9 mouse cellular contexts compared by ENCODE assay signal in genomic region chr16:4160246-4160897, GRCm38 (mm10). TPM values are rescaled to one million over a fixed set of nuclear protein-coding genes. Genes with fewer than 3 reads are reported as not detected.
DNase-seq lines count a peak whose midpoint lies in the region; ATAC-seq and TF ChIP-seq lines count a peak whose summit lies in the region.
"Had no signal": no experiment of that assay in that cellular context is flagged by ENCODE, and none has a peak within 500 bp of the region (broad histone marks: within the 10 kb centered on the region; RNA-seq: fewer than 3 reads in every experiment).

No protein-coding gene starts in this region.

- no peak overlapping the region for H3K4me2 ChIP-seq in hindbrain, embryonic 13.5 days
- H3K4me2 ChIP-seq in hindbrain, embryonic 11.5 days (replicated peaks; ENCODE audit: low read depth, low read length) = no peak overlapping the region
- no peak overlapping the region for H3K4me2 ChIP-seq in intestine, embryonic 16.5 days (ENCODE audit: low read depth, low read length)
- no peak overlapping the region for H3K4me2 ChIP-seq in midbrain, postnatal 0 days (ENCODE audit: low read depth, low read length, poor library complexity, severe bottlenecking)

- ATAC-seq in hindbrain, embryonic 13.5 days (ENCODE audit: low FRiP score) = no peak
- no peak for ATAC-seq in hindbrain, embryonic 11.5 days (ENCODE audit: low FRiP score)
- no peak for ATAC-seq in Patski
- peak; percentile 26; the same call in 1 of the 2 replicates for ATAC-seq in intestine, embryonic 16.5 days
- ATAC-seq in midbrain, postnatal 0 days (ENCODE audit: low FRiP score) = no peak

- peaks cover 29% of the 10 kb centered on the region for H3K4me1 ChIP-seq in hindbrain, embryonic 13.5 days (replicated peaks)
- H3K4me1 ChIP-seq in hindbrain, embryonic 11.5 days (replicated peaks; ENCODE audit: control insufficient read depth, insufficient read depth, low read length) = no peaks in the 10 kb centered on the region
- H3K4me1 ChIP-seq in intestine, embryonic 16.5 days (ENCODE audit: control insufficient read depth, insufficient read depth, low read length) = peaks cover 13% of the 10 kb centered on the region; the same call in 1 of the 2 replicates
- peaks cover 5% of the 10 kb centered on the region; the same call in 1 of the 2 replicates for H3K4me1 ChIP-seq in midbrain, postnatal 0 days (ENCODE audit: insufficient read depth, low read length)

- CTCF ChIA-PET in Patski (lab: Charles Lee) = interaction anchor here (1.2 to 1.5 kb wide), 3 partner anchors 12 to 31 kb away, joined by 3 to 4 read pairs (median 3); no protein-coding TSS in a partner anchor

- peak overlapping the region; percentile 31 for H3K27ac ChIP-seq in hindbrain, embryonic 13.5 days
- no peak overlapping the region for H3K27ac ChIP-seq in hindbrain, embryonic 11.5 days (ENCODE audit: low read depth, low read length)
- no peak overlapping the region for H3K27ac ChIP-seq in intestine, embryonic 16.5 days (ENCODE audit: low read length)
- no peak overlapping the region for H3K27ac ChIP-seq in midbrain, postnatal 0 days (ENCODE audit: low read depth, low read length)

- H3K4me3 ChIP-seq in hindbrain, embryonic 13.5 days = no peak overlapping the region
- no peak overlapping the region for H3K4me3 ChIP-seq in hindbrain, embryonic 11.5 days (ENCODE audit: low read depth, low read length)
- H3K4me3 ChIP-seq in intestine, embryonic 16.5 days (ENCODE audit: low read length) = no peak overlapping the region
- no peak overlapping the region for H3K4me3 ChIP-seq in midbrain, postnatal 0 days (ENCODE audit: low read depth, low read length)
- H3K4me3 ChIP-seq: myocyte had no signal

- H3K9ac ChIP-seq in hindbrain, embryonic 13.5 days = no peak overlapping the region
- no peak overlapping the region for H3K9ac ChIP-seq in hindbrain, embryonic 11.5 days (ENCODE audit: low read depth, low read length)
- H3K9ac ChIP-seq in intestine, embryonic 16.5 days (ENCODE audit: low read depth, low read length) = no peak overlapping the region
- no peak overlapping the region for H3K9ac ChIP-seq in midbrain, postnatal 0 days (replicated peaks; ENCODE audit: low read length, poor library complexity, severe bottlenecking)

- in situ Hi-C loops in Patski (cut with MboI; ENCODE audit: low pct_unique_long_range_greater_than_20kb) = no loop called here

- no peaks in the 10 kb centered on the region for H3K9me3 ChIP-seq in hindbrain, embryonic 13.5 days
- H3K9me3 ChIP-seq in hindbrain, embryonic 11.5 days (ENCODE audit: control insufficient read depth, low read length) = no peaks in the 10 kb centered on the region
- no peaks in the 10 kb centered on the region for H3K9me3 ChIP-seq in intestine, embryonic 16.5 days (ENCODE audit: control insufficient read depth, low read length)
- H3K9me3 ChIP-seq in midbrain, postnatal 0 days (ENCODE audit: low read length) = no peaks in the 10 kb centered on the region

- DNase-seq in hindbrain, embryonic 11.5 days (ENCODE audit: low spot score) = no peak
- DNase-seq in Patski (ENCODE audit: low read depth, low spot score) = peak; percentile 34
- peak; percentile 79 to 90 for DNase-seq in cerebellum, postnatal 14 days
- DNase-seq in midbrain, postnatal 0 days (ENCODE audit: low spot score) = peak; percentile 90
- DNase-seq in urinary bladder, adult 18-20 months (ENCODE audit: low spot score in 2 of 2) = no peak
- no peak for DNase-seq in urinary bladder, postnatal 4 days (ENCODE audit: low spot score in 2 of 2)

- H3K36me3 ChIP-seq in hindbrain, embryonic 13.5 days = no peaks in the 10 kb centered on the region
- H3K36me3 ChIP-seq in hindbrain, embryonic 11.5 days (ENCODE audit: control insufficient read depth, insufficient read depth, low read length) = no peaks in the 10 kb centered on the region
- no peaks in the 10 kb centered on the region for H3K36me3 ChIP-seq in intestine, embryonic 16.5 days (ENCODE audit: control insufficient read depth, insufficient read depth, low read length)
- no peaks in the 10 kb centered on the region for H3K36me3 ChIP-seq in midbrain, postnatal 0 days (ENCODE audit: insufficient read depth, low read length)

- H3K27me3 ChIP-seq in hindbrain, embryonic 13.5 days = no peaks in the 10 kb centered on the region
- no peaks in the 10 kb centered on the region for H3K27me3 ChIP-seq in hindbrain, embryonic 11.5 days (ENCODE audit: control insufficient read depth, insufficient read depth, low read length)
- H3K27me3 ChIP-seq in Patski = no peaks in the 10 kb centered on the region
- H3K27me3 ChIP-seq in intestine, embryonic 16.5 days (replicated peaks; ENCODE audit: control insufficient read depth, insufficient read depth, low read length) = no peaks in the 10 kb centered on the region
- H3K27me3 ChIP-seq in midbrain, postnatal 0 days (ENCODE audit: insufficient read depth, low read length) = no peaks in the 10 kb centered on the region

- no peak for TF ChIP-seq CTCF in Patski (IDR thresholded peaks at IDR 0.05)
- TF ChIP-seq CTCF in midbrain, postnatal 0 days (IDR thresholded peaks at IDR 0.05) = no peak

- WGBS in hindbrain, embryonic 13.5 days = 91% methylated on average over 4 of the region's 4 CpGs
- 94% methylated on average over 4 of the region's 4 CpGs for WGBS in hindbrain, embryonic 11.5 days
- 82% methylated on average over 4 of the region's 4 CpGs for WGBS in intestine, embryonic 16.5 days
- WGBS in midbrain, postnatal 0 days = 80% methylated on average over 4 of the region's 4 CpGs

- POLR2A ChIA-PET in Patski (lab: Charles Lee) = no interaction called here

RNA-seq across cellular contexts. Expression of gene Crebbp, which starts 53.4 kb away (rescaled TPM):
- 41.2 and 41.6 TPM in 2 replicates for polyA plus RNA-seq in hindbrain, embryonic 13.5 days (2015; fragmentation: Nextera tagmentation; extraction: Ambion mirVana)
- 35.2 and 47.3 TPM in 2 replicates for polyA plus RNA-seq in hindbrain, embryonic 11.5 days (2014; fragmentation: Nextera tagmentation; extraction: Ambion mirVana)
- polyA plus RNA-seq in Patski (2021) = 14.5 TPM
- polyA plus RNA-seq in intestine, embryonic 16.5 days (2015; fragmentation: Nextera tagmentation; extraction: Ambion mirVana) = 18.4 and 19.3 TPM in 2 replicates
- total RNA-seq in midbrain, postnatal 0 days (2014; rRNA removed) = 61.0 and 66.2 TPM in 2 replicates
- 25.2 and 29.3 TPM in 2 replicates for polyA plus RNA-seq in midbrain, postnatal 0 days (2015; fragmentation: Nextera tagmentation; extraction: Ambion mirVana)

Comparison
In these comparisons a context has a peak if more than half of its experiments do, and no peak if none do; other contexts are left out.
1. DNase-seq: peak in Patski (single experiment), cerebellum, postnatal 14 days (2 of 2) and midbrain, postnatal 0 days (single experiment); none in hindbrain, embryonic 11.5 days (single experiment), urinary bladder, adult 18-20 months (0 of 2) and urinary bladder, postnatal 4 days (0 of 2).